Mouse (Mus musculus) midbrain, embryonic 12.5 days (tissue): ENCODE results near the gene Sap30bp. TPM values are rescaled to one million over a fixed set of nuclear protein-coding genes. Genes with fewer than 3 reads are reported as not detected.
A peak's percentile ranks its signal among the peaks of the same experiment; 100 is the strongest.

ENCODE experiments used
- ATAC-seq: fragments of 200-750 bp; cut with Nextera tagmentation; 2 replicates; pipeline ENCODE4 v1.8.0; 2017; ENCODE audit warnings: low read depth, moderate TSS enrichment, moderate library complexity; ENCODE audit not compliant: low FRiP score
- H3K27ac ChIP-seq: fragments of 300-500 bp; sonication (generic); replicated peaks from 2 replicates; pipeline ENCODE4 v1.5.1; 2016; ENCODE audit warnings: mild to moderate bottlenecking
- H3K27me3 ChIP-seq: fragments of 300-500 bp; sonication (generic); 2 replicates; pipeline ENCODE4 v1.6.1; 2016; ENCODE audit warnings: mild to moderate bottlenecking
- H3K36me3 ChIP-seq: fragments of 300-500 bp; sonication (generic); 2 replicates; pipeline ENCODE4 v1.6.1; 2016
- H3K4me1 ChIP-seq: fragments of 300-500 bp; sonication (generic); 2 replicates; pipeline ENCODE4 v1.6.1; 2016
- H3K4me2 ChIP-seq: fragments of 300-500 bp; sonication (generic); replicated peaks from 2 replicates; pipeline ENCODE4 v1.6.1; 2016; ENCODE audit warnings: mild to moderate bottlenecking, moderate library complexity
- H3K4me3 ChIP-seq: fragments of 300-500 bp; sonication (generic); 2 replicates; pipeline ENCODE4 v1.5.1; 2016; ENCODE audit warnings: mild to moderate bottlenecking
- H3K9ac ChIP-seq: fragments of 300-500 bp; sonication (generic); replicated peaks from 2 replicates; pipeline ENCODE4 v1.6.1; 2016; ENCODE audit warnings: mild to moderate bottlenecking, moderate library complexity
- H3K9me3 ChIP-seq: fragments of 300-500 bp; sonication (generic); 2 replicates; pipeline ENCODE4 v1.6.1; 2016; ENCODE audit warnings: mild to moderate bottlenecking
- WGBS: fragments of 180-500 bp; shearing (Covaris S2); methylation state at CpG from one replicate; pipeline ENCODE4 v1.1.7; 2016; 5-methylcytosine and 5-hydroxymethylcytosine counted together
- polyA plus RNA-seq: library from polyadenylated mRNA; unstranded; fragments of >200 nt; fragmentation: Nextera tagmentation; extraction: Ambion mirVana; gene quantifications from 2 replicates; pipeline ENCODE4 v1.2.1, GENCODE M21; 2016

Sap30bp gene
- polyA plus RNA-seq, 1 experiment from 2014 or later: 61.8 TPM

GRCm38 (mm10) chr11:115911632-115912376 lies 21.3 kb upstream of the Sap30bp start, which contains the start of gene Smim6:
Gene Smim6, plus strand, starts transcription at chr11:115912017.
- no peak for ATAC-seq
- Histone ChIP-seq H3K27me3 (no peaks in the 10 kb centered on the region), H3K9me3 (no peaks in the 10 kb centered on the region), H3K9ac (no peak within 1 kb of the TSS), H3K36me3 (peaks cover 28% of the 10 kb centered on the region), H3K4me1 (no peaks in the 10 kb centered on the region), H3K4me2 (no peak within 1 kb of the TSS), H3K27ac (no peak within 1 kb of the TSS), H3K4me3 (no peak within 1 kb of the TSS)
- WGBS: 90% methylated on average over 11 of the region's 11 CpGs

DNA sequence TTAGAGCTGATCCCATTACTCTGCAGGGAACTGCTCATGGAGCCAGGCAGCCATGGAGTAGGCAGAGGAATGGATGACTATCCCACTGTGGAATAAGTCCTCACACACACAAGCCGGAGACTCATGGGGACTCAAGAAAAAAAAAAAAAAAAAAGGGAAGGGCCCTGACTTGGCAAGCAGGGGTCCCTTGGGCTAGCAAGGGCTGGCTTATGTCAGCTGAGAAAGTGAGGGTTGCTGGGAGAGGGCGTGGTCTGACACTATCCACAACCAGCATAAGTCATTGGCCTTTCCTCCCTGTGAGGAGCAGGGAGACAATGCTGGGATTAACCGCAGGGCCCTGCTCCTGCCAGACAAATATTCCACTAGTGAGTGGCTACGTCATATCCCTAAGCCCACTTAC lies 16.5 kb upstream of the Sap30bp start:
- Histone ChIP-seq H3K36me3 (peaks cover 37% of the 10 kb centered on the region), H3K9me3 (no peaks in the 10 kb centered on the region), H3K4me3 (no peak overlapping the region), H3K27me3 (no peaks in the 10 kb centered on the region), H3K27ac (no peak overlapping the region), H3K9ac (no peak overlapping the region), H3K4me2 (no peak overlapping the region), H3K4me1 (no peaks in the 10 kb centered on the region)
- 92% methylated on average over 4 of the region's 4 CpGs for WGBS
- no peak for ATAC-seq

GRCm38 (mm10) chr11:115918637-115919036 lies 14.4 kb upstream of the Sap30bp start:
- Histone ChIP-seq H3K27me3 (no peaks in the 10 kb centered on the region), H3K9me3 (no peaks in the 10 kb centered on the region), H3K36me3 (peaks cover 46% of the 10 kb centered on the region), H3K9ac (no peak overlapping the region), H3K4me2 (no peak overlapping the region), H3K4me1 (no peaks in the 10 kb centered on the region), H3K27ac (no peak overlapping the region), H3K4me3 (no peak overlapping the region)
- 91% methylated on average over 5 of the region's 5 CpGs for WGBS
- no peak for ATAC-seq

DNA sequence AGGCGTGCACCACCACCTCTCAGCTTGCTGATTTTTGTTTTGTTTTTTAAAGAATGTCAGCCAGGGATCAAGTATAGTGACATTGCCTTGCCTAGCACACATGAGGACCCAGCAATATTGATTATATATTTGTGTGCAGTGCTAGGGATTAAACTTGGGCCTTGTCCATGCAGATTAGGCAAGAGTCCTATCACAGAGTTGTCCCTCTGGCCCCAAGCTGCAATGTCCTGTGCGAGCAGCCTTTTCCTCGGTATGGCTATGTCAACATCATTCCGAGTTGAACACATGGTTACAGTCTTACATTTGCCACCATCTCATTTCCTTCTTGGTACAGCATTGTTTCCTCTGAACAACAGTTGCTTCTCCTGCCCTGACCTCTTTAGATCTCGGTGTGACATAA lies 14.0 kb upstream of the Sap30bp start:
- ATAC-seq: no peak
- no peak overlapping the region for H3K27ac ChIP-seq
- no peak overlapping the region for H3K9ac ChIP-seq
- WGBS: 95% methylated on average over 5 of the region's 5 CpGs
- H3K27me3 ChIP-seq: no peaks in the 10 kb centered on the region
- no peak overlapping the region for H3K4me3 ChIP-seq
- no peaks in the 10 kb centered on the region for H3K9me3 ChIP-seq
- H3K36me3 ChIP-seq: peaks cover 48% of the 10 kb centered on the region
- H3K4me2 ChIP-seq: no peak overlapping the region
- no peaks in the 10 kb centered on the region for H3K4me1 ChIP-seq

GRCm38 (mm10) chr11:115920110-115920818 lies 12.8 kb upstream of the Sap30bp start:
- no peaks in the 10 kb centered on the region for H3K9me3 ChIP-seq
- H3K36me3 ChIP-seq: peaks cover 48% of the 10 kb centered on the region
- no peak for ATAC-seq
- no peaks in the 10 kb centered on the region for H3K4me1 ChIP-seq
- no peak overlapping the region for H3K9ac ChIP-seq
- 55% methylated on average over 6 of the region's 6 CpGs for WGBS
- H3K4me3 ChIP-seq: no peak overlapping the region
- H3K4me2 ChIP-seq: no peak overlapping the region
- H3K27me3 ChIP-seq: no peaks in the 10 kb centered on the region
- no peak overlapping the region for H3K27ac ChIP-seq

- WGBS: 91% methylated on average over 1 of the region's 1 CpGs
- H3K4me2 ChIP-seq: no peak overlapping the region
- H3K27me3 ChIP-seq: no peaks in the 10 kb centered on the region
- H3K36me3 ChIP-seq: peaks cover 39% of the 10 kb centered on the region
- no peak for ATAC-seq
- no peak overlapping the region for H3K9ac ChIP-seq
- no peak overlapping the region for H3K27ac ChIP-seq
- no peak overlapping the region for H3K4me3 ChIP-seq
- H3K4me1 ChIP-seq: no peaks in the 10 kb centered on the region
- H3K9me3 ChIP-seq: no peaks in the 10 kb centered on the region
Observed at GRCm38 (mm10) chr11:115921986-115922385, 11.1 kb upstream of the Sap30bp start.

- ATAC-seq: no peak
- Histone ChIP-seq H3K4me3 (no peak overlapping the region), H3K9ac (no peak overlapping the region), H3K27ac (no peak overlapping the region), H3K9me3 (no peaks in the 10 kb centered on the region), H3K4me1 (peaks cover 12% of the 10 kb centered on the region), H3K4me2 (no peak overlapping the region), H3K36me3 (peaks cover 36% of the 10 kb centered on the region), H3K27me3 (no peaks in the 10 kb centered on the region)
- 94% methylated on average over 8 of the region's 8 CpGs for WGBS
Observed at GRCm38 (mm10) chr11:115929031-115929430, 4.1 kb upstream of the Sap30bp start.

DNA sequence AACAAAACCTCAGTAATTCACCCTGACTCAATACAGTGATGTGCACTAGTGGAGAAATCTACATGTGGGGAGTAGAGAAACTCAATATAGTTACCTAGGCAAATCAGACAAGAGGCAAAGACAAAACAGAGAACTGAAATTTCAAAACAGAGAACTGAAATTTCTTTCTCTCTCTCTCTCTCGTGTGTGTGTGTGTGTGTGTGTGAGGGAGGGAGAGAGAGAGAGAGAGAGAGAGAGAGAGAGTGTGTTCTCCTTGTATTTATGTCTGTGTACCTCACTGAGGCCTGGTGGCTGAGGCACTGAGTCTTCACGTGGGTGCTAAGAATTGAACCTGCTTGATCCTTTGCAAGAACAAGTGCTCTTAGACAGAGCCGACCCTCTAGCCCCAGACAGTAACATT lies 3.3 kb upstream of the Sap30bp start:
- H3K9me3 ChIP-seq: no peaks in the 10 kb centered on the region
- no peak overlapping the region for H3K4me3 ChIP-seq
- 83% methylated on average over 3 of the region's 3 CpGs for WGBS
- ATAC-seq: no peak
- no peak overlapping the region for H3K9ac ChIP-seq
- H3K4me2 ChIP-seq: no peak overlapping the region
- H3K27ac ChIP-seq: no peak overlapping the region
- H3K27me3 ChIP-seq: no peaks in the 10 kb centered on the region
- H3K36me3 ChIP-seq: peaks cover 31% of the 10 kb centered on the region
- peaks cover 20% of the 10 kb centered on the region for H3K4me1 ChIP-seq

- WGBS: 73% methylated on average over 3 of the region's 3 CpGs
- H3K4me2 ChIP-seq: no peak overlapping the region
- no peaks in the 10 kb centered on the region for H3K9me3 ChIP-seq
- no peak overlapping the region for H3K27ac ChIP-seq
- H3K36me3 ChIP-seq: peaks cover 31% of the 10 kb centered on the region
- H3K9ac ChIP-seq: no peak overlapping the region
- H3K27me3 ChIP-seq: no peaks in the 10 kb centered on the region
- peaks cover 26% of the 10 kb centered on the region for H3K4me1 ChIP-seq
- no peak for ATAC-seq
- no peak overlapping the region for H3K4me3 ChIP-seq
Observed at GRCm38 (mm10) chr11:115931235-115931634, 1.8 kb upstream of the Sap30bp start.

GRCm38 (mm10) chr11:115933747-115934110 lies 647 bp downstream of the Sap30bp start:
- peak; percentile 58; the same call in 1 of the 2 replicates for ATAC-seq
- no peak overlapping the region for H3K27ac ChIP-seq
- WGBS: 2% methylated on average over 16 of the region's 16 CpGs

GRCm38 (mm10) chr11:115939690-115940329 lies 6.7 kb downstream of the Sap30bp start:
- peaks cover 6% of the 10 kb centered on the region for H3K4me1 ChIP-seq
- no peak overlapping the region for H3K4me3 ChIP-seq
- 41% methylated on average over 6 of the region's 6 CpGs for WGBS
- no peak overlapping the region for H3K9ac ChIP-seq
- H3K36me3 ChIP-seq: peaks cover 87% of the 10 kb centered on the region
- no peak for ATAC-seq
- no peak overlapping the region for H3K4me2 ChIP-seq
- no peak overlapping the region for H3K27ac ChIP-seq
- no peaks in the 10 kb centered on the region for H3K27me3 ChIP-seq
- H3K9me3 ChIP-seq: no peaks in the 10 kb centered on the region

More at GRCm38 (mm10) chr11:115933747-115934110, 647 bp downstream of the Sap30bp start:
- Histone ChIP-seq H3K4me3 (peak overlapping the region; percentile 70), H3K4me1 (peaks cover 26% of the 10 kb centered on the region), H3K9me3 (no peaks in the 10 kb centered on the region), H3K4me2 (peak overlapping the region; percentile 98), H3K36me3 (peaks cover 37% of the 10 kb centered on the region), H3K9ac (peak overlapping the region; percentile 74), H3K27me3 (no peaks in the 10 kb centered on the region)

GRCm38 (mm10) chr11:115941980-115942379 lies 8.9 kb downstream of the Sap30bp start:
- Histone ChIP-seq H3K4me3 (no peak overlapping the region), H3K4me2 (no peak overlapping the region), H3K4me1 (no peaks in the 10 kb centered on the region), H3K9ac (no peak overlapping the region), H3K27ac (no peak overlapping the region), H3K9me3 (no peaks in the 10 kb centered on the region), H3K36me3 (peaks cover 90% of the 10 kb centered on the region), H3K27me3 (no peaks in the 10 kb centered on the region)
- WGBS: 85% methylated on average over 7 of the region's 7 CpGs
- no peak for ATAC-seq
